Mouse (Mus musculus): Measurements from ENCODE around the gene Polr3h.

GRCm38 (mm10) chr15:81891140-81891802, 34.8 kb downstream of the Polr3h start:
- TF ChIP-seq POLR2A (IDR thresholded peaks at IDR 0.05; ENCODE audit: borderline replicate concordance, extremely low read depth, insufficient read depth, insufficient read length, poor library complexity, severe bottlenecking): no peak
- TF ChIP-seq CTCF (IDR thresholded peaks at IDR 0.05; ENCODE audit: borderline replicate concordance, extremely low read depth, insufficient read depth, insufficient read length): no peak

Data from brain, embryonic 14.5 days (tissue).